Mouse (Mus musculus) E14TG2a.4 (cell line): ENCODE results near the gene Nr4a3.
A peak's percentile ranks its signal among the peaks of the same experiment; 100 is the strongest.

Source experiments
- H3K27me3 ChIP-seq: 2 replicates; pipeline ENCODE4 v1.6.1; 2014; ENCODE audit warnings: low read length, control low read depth; ENCODE audit not compliant: insufficient read depth
- H3K36me3 ChIP-seq: 2 replicates; pipeline ENCODE4 v1.6.1; 2014; ENCODE audit warnings: low read length, control low read depth; ENCODE audit not compliant: insufficient read depth
- H3K4me1 ChIP-seq: replicated peaks from 2 replicates; pipeline ENCODE4 v1.6.1; 2014; ENCODE audit warnings: low read depth, low read length, control low read depth
- H3K4me3 ChIP-seq: replicated peaks from 2 replicates; pipeline ENCODE4 v1.5.1; 2014; ENCODE audit warnings: mild to moderate bottlenecking, low read length
- H3K9me3 ChIP-seq: 2 replicates; pipeline ENCODE4 v1.6.1; 2014; ENCODE audit warnings: low read length, control low read depth
- CTCF ChIP-seq: conservative IDR thresholded peaks from 2 replicates; pipeline ENCODE4 v1.5.1; 2014; ENCODE audit warnings: low read length
- NANOG ChIP-seq: IDR thresholded peaks from 2 replicates; pipeline ENCODE4 v1.6.1; 2014; ENCODE audit warnings: borderline replicate concordance, low read length, mixed read lengths
- POU5F1 ChIP-seq: IDR thresholded peaks from 2 replicates; pipeline ENCODE4 v1.6.1; 2014; ENCODE audit warnings: low read length, borderline replicate concordance

Gene Nr4a3

DNA sequence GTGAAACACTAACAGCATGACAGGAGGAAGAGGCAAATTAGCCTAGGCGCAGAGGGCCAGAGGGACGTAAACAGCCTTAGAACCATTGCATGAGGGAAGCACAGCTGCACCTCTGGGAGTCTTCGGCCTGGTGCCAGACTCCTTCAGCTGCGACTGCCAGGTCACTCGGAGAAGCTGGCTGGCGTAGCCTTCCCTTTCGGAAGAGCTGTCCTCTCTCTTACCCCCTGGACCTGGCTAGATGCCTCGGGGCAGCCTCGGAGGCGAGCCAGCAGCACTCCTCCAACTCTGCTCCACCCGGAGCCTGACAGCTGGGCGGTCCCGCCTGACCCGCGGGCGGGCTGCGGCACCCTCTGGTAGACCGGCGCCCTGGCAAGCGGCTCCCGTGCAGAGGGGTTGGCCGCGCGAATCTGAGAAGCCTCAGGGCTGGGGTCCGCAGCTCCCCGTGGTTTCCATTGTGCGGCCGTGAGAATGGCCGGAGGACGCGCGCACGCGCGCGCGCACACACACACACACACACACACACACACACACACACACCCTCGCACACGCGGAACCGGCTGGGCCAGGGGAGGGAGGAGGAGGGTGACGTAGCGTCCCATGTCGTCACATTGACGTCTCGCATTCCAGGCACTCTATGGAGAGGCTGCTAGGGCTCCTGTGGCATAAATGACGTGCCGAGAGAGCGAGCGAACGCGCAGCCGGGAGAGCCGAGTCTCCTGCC, at the start of gene Nr4a3:
Nr4a3 (plus strand) TSS at position 663 of the 721 bp plus-strand sequence.
- TF ChIP-seq NANOG (no peak), POU5F1 (no peak), CTCF (no peak)
- peaks cover 52% of the 10 kb centered on the region for H3K4me1 ChIP-seq
- peaks cover 74% of the 10 kb centered on the region for H3K27me3 ChIP-seq
- no peaks in the 10 kb centered on the region for H3K9me3 ChIP-seq
- peak within 1 kb of the TSS; percentile 88 for H3K4me3 ChIP-seq
- H3K36me3 ChIP-seq, result no peaks in the 10 kb centered on the region

DNA sequence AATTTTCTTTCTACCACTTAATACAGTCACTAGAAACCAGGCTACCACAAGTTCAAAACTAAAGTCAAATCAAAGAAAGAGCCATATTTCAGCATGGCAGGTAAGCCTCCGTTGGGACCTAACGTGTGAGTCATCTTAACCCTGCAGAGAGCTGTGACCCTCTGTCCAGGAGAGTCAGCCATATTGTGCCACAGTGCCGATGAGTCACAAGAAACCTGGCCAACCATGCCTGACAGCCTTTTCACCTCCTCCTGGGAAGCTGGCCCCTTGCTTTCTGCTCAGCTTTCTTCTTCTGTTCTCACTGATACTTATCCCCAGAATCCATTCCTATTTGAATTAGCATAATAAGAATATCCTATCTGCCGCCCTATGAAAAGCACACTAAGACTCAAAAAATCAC, 42.0 kb upstream of the Nr4a3 start:
- TF ChIP-seq NANOG (no peak), CTCF (no peak), POU5F1 (no peak)
- Histone ChIP-seq H3K4me3 (no peak overlapping the region), H3K36me3 (no peaks in the 10 kb centered on the region), H3K27me3 (no peaks in the 10 kb centered on the region), H3K9me3 (no peaks in the 10 kb centered on the region), H3K4me1 (no peaks in the 10 kb centered on the region)

DNA sequence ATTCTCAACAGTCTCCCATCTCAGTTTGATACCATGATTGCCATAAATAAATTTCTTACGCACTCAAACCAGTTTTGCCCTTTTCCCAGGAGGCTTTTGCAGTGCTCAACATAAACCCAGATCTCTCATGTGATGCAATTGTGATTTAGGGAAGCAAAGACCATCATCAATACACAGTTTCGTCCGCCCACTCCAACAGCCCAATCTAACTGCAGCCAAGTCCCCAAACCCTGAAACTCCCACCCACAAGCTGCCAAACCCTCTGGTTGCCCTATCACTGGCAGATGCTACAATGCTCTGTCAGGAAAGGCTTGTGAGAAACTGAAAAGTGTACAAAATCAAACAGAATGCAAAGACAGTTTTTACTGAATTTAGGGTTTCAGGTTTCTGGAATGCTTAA, 41.5 kb upstream of the Nr4a3 start:
- TF ChIP-seq POU5F1 (no peak), NANOG (no peak), CTCF (no peak)
- Histone ChIP-seq H3K9me3 (no peaks in the 10 kb centered on the region), H3K36me3 (no peaks in the 10 kb centered on the region), H3K4me1 (no peaks in the 10 kb centered on the region), H3K27me3 (no peaks in the 10 kb centered on the region), H3K4me3 (no peak overlapping the region)

DNA sequence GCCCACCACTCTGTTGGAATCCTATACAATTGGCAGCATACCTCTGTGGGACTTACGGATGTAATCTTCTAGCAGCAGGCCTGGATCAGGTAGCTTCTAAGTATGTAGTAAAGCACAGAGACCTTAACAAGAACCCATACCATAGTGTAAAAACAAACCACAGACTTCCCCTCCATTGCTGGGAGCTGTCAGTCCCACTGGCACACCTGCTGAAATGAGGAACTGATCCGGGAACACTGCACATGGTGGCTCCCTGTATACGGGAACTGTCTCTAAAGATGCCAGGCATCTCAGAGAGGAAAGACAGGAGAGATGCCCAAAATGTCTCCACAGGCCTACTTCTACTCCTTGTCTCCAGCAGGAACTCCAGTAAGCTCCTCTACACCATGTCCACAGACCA, 38.6 kb upstream of the Nr4a3 start:
- TF ChIP-seq CTCF (no peak), POU5F1 (no peak), NANOG (no peak)
- Histone ChIP-seq H3K9me3 (no peaks in the 10 kb centered on the region), H3K36me3 (no peaks in the 10 kb centered on the region), H3K4me1 (no peaks in the 10 kb centered on the region), H3K4me3 (no peak overlapping the region), H3K27me3 (no peaks in the 10 kb centered on the region)

DNA sequence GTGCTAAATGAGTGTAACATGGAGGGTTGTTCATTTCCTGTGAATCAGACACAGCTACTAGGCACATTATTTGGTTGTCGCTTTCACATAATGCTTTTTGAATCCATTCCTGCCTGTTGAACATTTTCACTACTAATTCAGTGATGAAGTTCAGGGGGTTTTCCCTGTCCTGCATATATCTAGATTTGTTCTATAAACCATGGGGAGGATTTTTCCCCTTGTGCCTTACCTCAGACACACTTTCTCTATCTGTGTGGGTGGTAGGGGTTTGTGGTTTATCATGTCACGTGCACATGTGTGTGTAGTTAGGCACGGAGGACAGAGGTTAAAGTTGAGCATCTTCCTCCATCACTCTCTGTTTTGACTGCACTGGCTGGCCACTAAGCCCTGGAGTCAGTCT, 32.7 kb upstream of the Nr4a3 start:
- Histone ChIP-seq H3K27me3 (no peaks in the 10 kb centered on the region), H3K4me3 (no peak overlapping the region), H3K36me3 (no peaks in the 10 kb centered on the region), H3K9me3 (no peaks in the 10 kb centered on the region), H3K4me1 (no peaks in the 10 kb centered on the region)
- TF ChIP-seq NANOG, result no peak
- no peak for TF ChIP-seq CTCF
- TF ChIP-seq POU5F1, result no peak

DNA sequence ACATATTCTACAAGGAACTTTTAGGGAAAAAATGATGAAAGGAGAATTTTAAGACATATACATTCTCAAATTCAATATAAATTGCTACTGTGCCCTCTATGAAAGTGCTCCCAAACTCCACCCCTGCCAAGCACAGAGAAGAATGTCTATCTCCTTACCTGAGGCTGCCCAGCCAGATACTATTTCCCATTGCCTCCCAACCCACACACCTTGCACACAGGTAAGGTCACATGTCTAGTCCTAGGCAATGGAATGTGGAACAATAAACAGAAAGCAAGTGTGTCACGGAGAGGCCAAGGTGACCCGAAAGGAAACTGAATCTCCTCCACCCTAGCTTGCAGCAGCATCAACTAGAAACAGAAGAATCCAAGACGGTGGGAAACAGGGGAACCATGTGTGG, 22.0 kb upstream of the Nr4a3 start:
- Histone ChIP-seq H3K4me1 (no peaks in the 10 kb centered on the region), H3K27me3 (no peaks in the 10 kb centered on the region), H3K9me3 (peaks cover 7% of the 10 kb centered on the region), H3K4me3 (no peak overlapping the region), H3K36me3 (no peaks in the 10 kb centered on the region)
- TF ChIP-seq NANOG (no peak), CTCF (no peak), POU5F1 (no peak)

DNA sequence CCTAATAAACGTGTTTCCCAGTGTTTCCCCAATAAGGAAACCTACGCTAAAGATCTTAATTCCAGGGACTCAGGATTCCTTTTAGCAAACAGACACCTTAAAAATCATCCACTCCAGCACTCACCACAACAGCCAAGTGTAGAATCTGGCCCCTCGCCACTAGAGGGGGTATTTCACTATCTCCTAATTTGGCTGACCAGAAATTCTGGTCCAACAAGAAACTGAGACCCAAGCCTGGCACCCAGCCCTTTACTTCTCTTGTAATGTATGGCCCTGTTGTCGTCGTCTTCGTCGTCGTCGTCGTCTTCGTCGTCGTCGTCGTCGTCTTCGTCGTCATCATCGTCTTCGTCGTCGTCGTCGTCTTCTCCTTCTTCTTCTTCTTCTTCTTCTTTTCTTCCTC, 15.3 kb upstream of the Nr4a3 start:
- TF ChIP-seq NANOG, result no peak
- peak; percentile 59 for TF ChIP-seq CTCF
- no peaks in the 10 kb centered on the region for H3K36me3 ChIP-seq
- H3K4me1 ChIP-seq, result no peaks in the 10 kb centered on the region
- no peaks in the 10 kb centered on the region for H3K9me3 ChIP-seq
- H3K27me3 ChIP-seq, result peaks cover 12% of the 10 kb centered on the region; the same call in 1 of the 2 replicates
- H3K4me3 ChIP-seq, result no peak overlapping the region

DNA sequence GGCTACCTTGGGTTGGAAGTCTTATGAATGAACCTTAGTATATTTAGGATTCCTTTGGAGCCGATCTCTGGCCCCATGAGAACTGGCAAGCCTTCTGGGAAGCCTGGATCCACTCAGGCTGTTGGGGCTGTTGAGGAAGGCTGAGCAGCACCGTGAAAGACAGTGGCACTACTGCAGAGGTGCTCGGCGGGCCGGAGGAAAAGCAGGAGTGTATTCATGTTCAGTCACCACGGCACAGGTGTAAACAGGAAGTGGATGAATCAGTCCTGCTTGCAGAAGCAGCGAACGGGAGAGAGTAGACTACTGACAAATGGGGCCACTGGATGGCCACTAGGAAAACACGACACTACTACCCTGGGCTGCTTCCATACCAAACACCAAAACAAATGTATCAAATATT, 10.7 kb upstream of the Nr4a3 start:
- no peak for TF ChIP-seq CTCF
- TF ChIP-seq NANOG, result no peak
- TF ChIP-seq POU5F1, result no peak
- Histone ChIP-seq H3K36me3 (no peaks in the 10 kb centered on the region), H3K9me3 (no peaks in the 10 kb centered on the region), H3K4me3 (no peak overlapping the region), H3K27me3 (peaks cover 28% of the 10 kb centered on the region), H3K4me1 (no peaks in the 10 kb centered on the region)

DNA sequence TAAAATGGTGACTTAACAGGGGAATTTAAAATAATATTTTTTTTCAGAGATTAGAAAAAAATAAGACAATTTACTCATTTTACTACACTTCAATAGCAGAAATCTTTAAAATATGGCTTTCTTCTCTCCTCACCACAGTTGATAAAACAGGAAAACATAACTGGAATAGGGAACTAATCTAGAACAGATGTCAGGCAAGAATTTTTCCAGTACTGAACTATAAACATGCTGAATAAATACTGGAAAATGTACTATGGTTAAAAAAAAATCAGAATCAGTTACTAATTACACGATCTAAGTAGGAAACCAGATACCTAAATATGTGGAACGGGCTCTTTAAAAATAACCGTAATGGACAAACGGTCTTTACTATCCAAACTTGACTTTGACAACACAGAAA, 7.3 kb upstream of the Nr4a3 start:
- H3K4me1 ChIP-seq, result peaks cover 5% of the 10 kb centered on the region; the same call in 1 of the 2 replicates
- peaks cover 38% of the 10 kb centered on the region for H3K27me3 ChIP-seq
- H3K9me3 ChIP-seq, result no peaks in the 10 kb centered on the region
- TF ChIP-seq CTCF, result no peak
- no peak for TF ChIP-seq NANOG
- TF ChIP-seq POU5F1, result no peak
- H3K36me3 ChIP-seq, result no peaks in the 10 kb centered on the region
- no peak overlapping the region for H3K4me3 ChIP-seq

DNA sequence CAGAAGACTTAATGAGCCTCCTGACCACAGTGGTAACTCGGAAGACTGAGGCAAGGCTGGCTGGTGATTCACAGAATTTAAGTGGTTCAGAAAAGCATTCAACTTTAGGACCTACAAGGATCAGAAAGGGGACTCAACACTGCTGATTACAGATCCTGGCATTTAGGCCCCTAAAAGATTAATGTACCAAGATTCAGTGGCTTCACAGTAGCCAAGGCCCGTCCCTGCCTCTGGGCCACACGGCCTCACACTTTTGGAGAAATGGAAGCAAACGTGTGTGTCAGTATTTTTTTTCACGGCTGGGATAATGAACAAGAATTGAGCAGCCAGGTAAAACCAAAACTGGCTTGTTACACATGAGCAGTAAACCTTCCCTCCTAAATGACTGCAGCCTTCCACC, 6.1 kb upstream of the Nr4a3 start:
- no peak for TF ChIP-seq POU5F1
- no peak for TF ChIP-seq NANOG
- no peak for TF ChIP-seq CTCF
- Histone ChIP-seq H3K27me3 (peaks cover 38% of the 10 kb centered on the region), H3K4me1 (peaks cover 9% of the 10 kb centered on the region), H3K9me3 (no peaks in the 10 kb centered on the region), H3K4me3 (no peak overlapping the region), H3K36me3 (no peaks in the 10 kb centered on the region)
